Mouse (Mus musculus) lung, postnatal 0 days (tissue): Measurements from ENCODE around the gene Cep44. TPM values are rescaled to one million over a fixed set of nuclear protein-coding genes. Genes with fewer than 3 reads are reported as not detected.

Source experiments
- ATAC-seq: fragments of 200-750 bp; cut with Nextera tagmentation; 2 replicates; pipeline ENCODE4 v1.8.0; 2017; ENCODE audit warnings: moderate library complexity
- DNase-seq: peaks from one replicate; pipeline ENCODE4 v3.0.0-alpha.2; 2016; ENCODE audit warnings: low spot score
- H3K27ac ChIP-seq: fragments of 300-500 bp; sonication (generic); 2 replicates; pipeline ENCODE4 v1.5.1; 2014; ENCODE audit warnings: antibody characterized with exemption, mild to moderate bottlenecking, low read length, mixed read lengths
- H3K27me3 ChIP-seq: fragments of 300-500 bp; sonication (generic); replicated peaks from 2 replicates; pipeline ENCODE4 v1.6.1; 2014; ENCODE audit warnings: low read length, mixed read lengths; ENCODE audit not compliant: insufficient read depth
- H3K36me3 ChIP-seq: fragments of 300-500 bp; sonication (generic); 2 replicates; pipeline ENCODE4 v1.6.1; 2014; ENCODE audit warnings: low read length, mixed read lengths; ENCODE audit not compliant: insufficient read depth
- H3K4me1 ChIP-seq: fragments of 300-500 bp; sonication (generic); 2 replicates; pipeline ENCODE4 v1.6.1; 2014; ENCODE audit warnings: antibody characterized with exemption, low read depth, low read length, mixed read lengths; ENCODE audit not compliant: insufficient read depth
- H3K4me2 ChIP-seq: fragments of 300-500 bp; sonication (generic); replicated peaks from 2 replicates; pipeline ENCODE4 v1.6.1; 2014; ENCODE audit warnings: low read depth, mild to moderate bottlenecking, low read length, moderate library complexity, mixed read lengths
- H3K4me3 ChIP-seq: fragments of 300-500 bp; sonication (generic); 2 replicates; pipeline ENCODE4 v1.5.1; 2014; ENCODE audit warnings: low read depth, low read length
- H3K9ac ChIP-seq: fragments of 300-500 bp; sonication (generic); replicated peaks from 2 replicates; pipeline ENCODE4 v1.6.1; 2014; ENCODE audit warnings: low read depth, mild to moderate bottlenecking
- H3K9me3 ChIP-seq: fragments of 300-500 bp; sonication (generic); 2 replicates; pipeline ENCODE4 v1.6.1; 2016; ENCODE audit warnings: low read length, mixed read lengths
- CTCF ChIP-seq: IDR thresholded peaks from 2 replicates; pipeline ENCODE4 v1.5.1; 2016; ENCODE audit warnings: antibody characterized with exemption, mild to moderate bottlenecking
- EP300 ChIP-seq: IDR thresholded peaks from 2 replicates; pipeline ENCODE4 v1.6.1; 2016; ENCODE audit warnings: antibody characterized with exemption, mild to moderate bottlenecking, control low read depth
- WGBS: fragments of 180-500 bp; shearing (Covaris S2); extraction: QIAGEN DNeasy Blood & Tissue Kit; methylation state at CpG from one replicate; pipeline ENCODE4 v1.1.7; 2014; 5-methylcytosine and 5-hydroxymethylcytosine counted together
- polyA plus RNA-seq: library from polyadenylated mRNA; unstranded; fragments of >200 nt; fragmentation: Nextera tagmentation; extraction: Ambion mirVana; gene quantifications from 2 replicates; pipeline ENCODE4 v1.2.1, GENCODE M21; 2015

Gene Cep44
- polyA plus RNA-seq, 1 experiment from 2014 or later, result 25.8 TPM

DNA sequence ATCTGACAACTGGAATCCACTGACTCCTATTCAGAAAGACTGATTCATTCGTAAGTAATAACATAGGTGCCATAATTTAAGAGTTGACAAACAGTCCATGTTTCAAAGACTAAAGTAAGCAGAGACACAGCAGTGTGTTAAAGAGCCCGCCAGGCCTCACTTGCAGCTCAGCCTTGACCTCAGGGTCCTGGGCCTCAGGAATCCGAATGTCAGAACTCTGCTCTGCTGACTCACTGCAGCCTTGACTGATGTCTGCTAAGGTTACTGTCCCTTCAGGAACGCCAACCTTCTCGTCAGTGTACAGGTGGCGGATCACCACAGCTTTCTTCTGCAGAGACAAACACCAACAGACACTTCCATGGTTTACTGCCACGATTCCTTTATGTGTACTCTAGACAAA is 10.1 kb downstream of the Cep44 start:
- H3K27me3 ChIP-seq, result no peaks in the 10 kb centered on the region
- peaks cover 31% of the 10 kb centered on the region; the same call in 1 of the 2 replicates for H3K36me3 ChIP-seq
- no peak overlapping the region for H3K4me3 ChIP-seq
- no peak overlapping the region for H3K4me2 ChIP-seq
- DNase-seq, result no peak
- no peak overlapping the region for H3K27ac ChIP-seq
- H3K9ac ChIP-seq, result no peak overlapping the region
- WGBS, result 84% methylated on average over 7 of the region's 7 CpGs
- no peaks in the 10 kb centered on the region for H3K4me1 ChIP-seq
- no peak for ATAC-seq
- TF ChIP-seq EP300 (no peak), CTCF (no peak)
- no peaks in the 10 kb centered on the region for H3K9me3 ChIP-seq

DNA sequence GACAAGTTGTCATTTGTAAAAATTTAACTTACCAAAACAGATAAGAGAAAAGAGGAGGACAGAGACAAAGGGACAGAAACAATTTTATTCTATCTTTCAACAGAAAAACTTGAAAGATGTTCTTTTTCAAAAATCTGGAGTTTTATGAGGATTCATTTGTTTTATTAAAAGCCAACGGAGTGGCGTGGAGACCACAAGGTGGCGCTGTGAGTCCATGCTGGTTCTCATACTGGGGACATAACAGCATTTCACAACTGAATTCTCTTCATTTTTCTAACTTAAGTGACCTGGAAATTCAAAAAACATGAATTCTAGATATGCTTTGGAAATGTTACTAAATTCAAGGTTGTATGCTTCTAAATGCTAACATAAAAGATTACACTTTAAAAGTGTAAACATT is 20.5 kb downstream of the Cep44 start:
- peak; percentile 87 for TF ChIP-seq CTCF
- TF ChIP-seq EP300, result no peak
- H3K4me3 ChIP-seq, result no peak overlapping the region
- peaks cover 7% of the 10 kb centered on the region; the same call in 1 of the 2 replicates for H3K36me3 ChIP-seq
- 6% methylated on average over 3 of the region's 3 CpGs for WGBS
- H3K9me3 ChIP-seq, result no peaks in the 10 kb centered on the region
- no peaks in the 10 kb centered on the region for H3K4me1 ChIP-seq
- ATAC-seq, result no peak
- no peak overlapping the region for H3K4me2 ChIP-seq
- H3K27ac ChIP-seq, result no peak overlapping the region
- H3K27me3 ChIP-seq, result no peaks in the 10 kb centered on the region
- H3K9ac ChIP-seq, result no peak overlapping the region
- peak; percentile 78 for DNase-seq

DNA sequence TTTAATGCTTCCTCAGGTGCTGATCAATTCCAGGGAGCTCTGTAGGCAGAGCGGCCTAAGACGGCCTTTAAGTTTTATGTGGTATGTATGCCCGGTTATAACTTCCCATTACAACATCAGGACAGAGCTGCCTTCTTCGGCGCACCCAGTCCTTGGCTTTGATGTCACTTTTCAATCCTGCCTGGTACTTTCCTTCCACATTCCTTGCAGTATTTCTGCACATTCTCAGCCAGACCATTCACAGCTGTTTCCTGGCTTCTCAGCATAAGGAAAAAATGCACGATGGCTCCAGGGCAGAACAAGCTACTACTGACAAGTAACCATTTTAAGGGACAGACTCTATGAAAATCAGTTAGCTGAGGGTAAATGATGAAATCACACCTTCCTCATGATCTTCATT is 22.0 kb downstream of the Cep44 start:
- Histone ChIP-seq H3K27ac (no peak overlapping the region), H3K9me3 (no peaks in the 10 kb centered on the region), H3K9ac (no peak overlapping the region), H3K4me2 (no peak overlapping the region), H3K4me3 (no peak overlapping the region), H3K27me3 (no peaks in the 10 kb centered on the region), H3K36me3 (peaks cover 7% of the 10 kb centered on the region; the same call in 1 of the 2 replicates), H3K4me1 (no peaks in the 10 kb centered on the region)
- ATAC-seq (no peak), DNase-seq (no peak)
- 81% methylated on average over 6 of the region's 6 CpGs for WGBS
- no peak for TF ChIP-seq EP300

DNA sequence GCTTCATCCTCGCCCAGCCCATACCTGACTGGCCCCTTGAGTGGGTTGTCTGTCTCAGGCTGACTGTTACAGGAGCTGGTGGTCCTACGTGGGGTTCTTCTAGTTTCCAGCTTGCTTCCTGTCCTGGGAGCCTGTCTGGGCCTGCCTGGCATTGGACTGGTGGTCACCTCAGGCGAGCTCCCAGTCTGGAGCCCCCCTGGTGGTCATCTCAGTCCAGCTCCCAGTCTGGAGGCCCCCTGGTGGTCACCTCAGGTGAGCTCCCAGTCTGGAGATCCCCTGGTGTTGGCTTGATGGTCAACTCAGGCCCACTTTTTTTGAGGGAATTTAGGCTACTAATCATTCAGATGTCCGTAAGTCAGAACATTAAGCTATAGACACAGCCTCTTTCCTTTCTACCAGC is 29.8 kb downstream of the Cep44 start:
- no peaks in the 10 kb centered on the region for H3K36me3 ChIP-seq
- no peak overlapping the region for H3K4me3 ChIP-seq
- no peaks in the 10 kb centered on the region for H3K4me1 ChIP-seq
- H3K27ac ChIP-seq, result no peak overlapping the region
- no peaks in the 10 kb centered on the region for H3K9me3 ChIP-seq
- no peaks in the 10 kb centered on the region for H3K27me3 ChIP-seq
- WGBS, result 73% methylated on average over 4 of the region's 4 CpGs
- DNase-seq (no peak), ATAC-seq (no peak)
- no peak overlapping the region for H3K4me2 ChIP-seq
- no peak for TF ChIP-seq EP300
- peak; percentile 41 for TF ChIP-seq CTCF
- no peak overlapping the region for H3K9ac ChIP-seq

DNA sequence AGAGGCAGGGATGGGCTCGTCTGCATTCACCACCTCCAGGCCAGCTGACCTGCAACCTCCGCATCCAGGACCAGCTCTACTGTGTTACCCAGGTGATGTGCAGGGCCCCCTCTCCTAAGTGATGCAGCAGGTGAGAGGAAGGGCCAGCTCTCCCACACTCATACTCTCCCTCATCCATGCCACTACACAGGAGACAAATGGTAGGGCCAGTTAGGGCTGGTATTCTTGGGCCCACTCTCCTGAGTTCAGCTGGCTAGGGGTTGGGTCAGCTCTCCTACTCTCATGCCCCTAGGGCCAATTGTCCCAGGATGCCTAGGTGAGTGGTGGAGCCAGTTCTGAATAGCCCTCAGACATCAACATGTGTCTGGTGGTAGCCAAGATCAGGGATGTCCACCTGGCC is 30.6 kb downstream of the Cep44 start:
- H3K4me1 ChIP-seq, result no peaks in the 10 kb centered on the region

DNA sequence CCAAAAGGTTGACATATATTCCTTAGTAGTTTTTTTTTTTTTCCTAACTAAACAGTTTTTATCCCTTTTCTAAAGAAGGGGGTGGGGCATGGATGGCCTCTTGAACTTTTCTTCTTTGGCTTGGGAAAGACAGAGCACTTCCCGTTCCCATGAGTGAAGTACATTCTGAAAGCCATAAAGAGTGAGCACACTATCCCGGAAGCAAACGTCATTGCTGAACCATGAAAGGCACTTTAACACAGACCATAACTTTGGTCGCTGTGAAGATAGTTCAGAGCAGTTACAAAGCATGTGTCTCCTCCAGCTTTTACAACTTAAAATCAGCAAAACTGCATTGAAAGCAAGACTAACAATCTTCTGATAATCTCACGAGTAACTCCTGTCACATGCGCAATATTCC is 32.0 kb downstream of the Cep44 start:
- Histone ChIP-seq H3K27me3 (no peaks in the 10 kb centered on the region), H3K4me2 (no peak overlapping the region), H3K4me1 (no peaks in the 10 kb centered on the region), H3K4me3 (no peak overlapping the region), H3K9ac (no peak overlapping the region), H3K27ac (no peak overlapping the region), H3K36me3 (no peaks in the 10 kb centered on the region), H3K9me3 (no peaks in the 10 kb centered on the region)
- 61% methylated on average over 6 of the region's 6 CpGs for WGBS
- TF ChIP-seq CTCF (no peak), EP300 (no peak)
- no peak for ATAC-seq
- no peak for DNase-seq

More for the DNA sequence above, 30.6 kb downstream of the Cep44 start:
- Histone ChIP-seq H3K27ac (no peak overlapping the region), H3K36me3 (no peaks in the 10 kb centered on the region), H3K9me3 (no peaks in the 10 kb centered on the region), H3K27me3 (no peaks in the 10 kb centered on the region), H3K4me3 (no peak overlapping the region), H3K4me2 (no peak overlapping the region), H3K9ac (no peak overlapping the region)
- WGBS, result 72% methylated on average over 2 of the region's 2 CpGs
- no peak for DNase-seq
- ATAC-seq, result no peak
- TF ChIP-seq CTCF (no peak), EP300 (no peak)

DNA sequence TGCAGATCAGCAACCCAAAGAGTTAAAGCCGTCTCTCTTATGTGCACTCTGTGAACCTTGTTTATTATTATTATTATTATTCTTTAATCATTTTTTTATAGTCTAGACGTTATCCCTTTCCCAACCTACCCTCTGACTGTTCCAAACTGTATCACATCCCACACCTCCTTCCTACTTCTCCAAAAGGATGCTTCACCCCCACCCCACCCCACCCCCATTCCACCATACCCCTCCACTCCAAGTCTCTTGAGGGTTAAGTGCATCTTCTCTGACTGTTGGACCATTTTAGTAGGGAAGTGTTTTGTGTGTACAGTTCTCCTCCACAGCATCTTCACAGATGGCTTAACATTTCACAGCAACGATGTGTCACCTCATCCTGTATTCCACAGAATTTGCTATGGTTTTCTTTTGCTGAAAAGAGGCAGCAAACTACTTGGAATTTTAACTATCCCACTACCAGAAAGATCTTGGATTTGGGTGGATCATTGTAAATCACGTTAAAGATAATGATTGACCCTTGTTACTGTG is 41.8 kb downstream of the Cep44 start:
- ATAC-seq (no peak), DNase-seq (no peak)
- WGBS, result 54% methylated on average over 4 of the region's 4 CpGs
- no peaks in the 10 kb centered on the region for H3K27me3 ChIP-seq
- H3K4me3 ChIP-seq, result no peak overlapping the region
- no peak overlapping the region for H3K4me2 ChIP-seq
- H3K27ac ChIP-seq, result no peak overlapping the region
- H3K9me3 ChIP-seq, result no peaks in the 10 kb centered on the region
- H3K36me3 ChIP-seq, result no peaks in the 10 kb centered on the region
- no peaks in the 10 kb centered on the region for H3K4me1 ChIP-seq
- TF ChIP-seq CTCF (no peak), EP300 (no peak)
- H3K9ac ChIP-seq, result no peak overlapping the region
